Mouse (Mus musculus) neural tube, embryonic 11.5 days (tissue): ENCODE measurements around the gene Ttc21b. TPM values are rescaled to one million over a fixed set of nuclear protein-coding genes. Genes with fewer than 3 reads are reported as not detected.
"Not testable (repeated sequence)": the region's sequence is repeated elsewhere in the genome, so short reads cannot be mapped to it uniquely, and the experiment has no call there.

Experiments
- ATAC-seq: fragments of 200-750 bp; cut with Nextera tagmentation; 2 replicates; pipeline ENCODE4 v1.8.0; 2017; ENCODE audit warnings: moderate number of reproducible peaks, mild to moderate bottlenecking, moderate TSS enrichment, moderate library complexity; ENCODE audit not compliant: insufficient read depth, low FRiP score, low TSS enrichment
- DNase-seq: peaks from one replicate; pipeline ENCODE4 v3.0.0-alpha.2; 2015; ENCODE audit warnings: low spot score
- H3K27ac ChIP-seq: fragments of 300-500 bp; sonication (generic); 2 replicates; pipeline ENCODE4 v1.5.1; 2014; ENCODE audit warnings: low read depth, mild to moderate bottlenecking, low read length
- H3K27me3 ChIP-seq: fragments of 300-500 bp; sonication (generic); 2 replicates; pipeline ENCODE4 v1.6.1; 2014; ENCODE audit warnings: mild to moderate bottlenecking, low read length, mixed read lengths; ENCODE audit not compliant: control insufficient read depth, insufficient read depth
- H3K36me3 ChIP-seq: fragments of 300-500 bp; sonication (generic); 2 replicates; pipeline ENCODE4 v1.6.1; 2014; ENCODE audit warnings: mild to moderate bottlenecking, low read length, moderate library complexity, mixed read lengths; ENCODE audit not compliant: control insufficient read depth, insufficient read depth
- H3K4me1 ChIP-seq: fragments of 300-500 bp; sonication (generic); 2 replicates; pipeline ENCODE4 v1.6.1; 2014; ENCODE audit warnings: low read length, mixed read lengths; ENCODE audit not compliant: control insufficient read depth, insufficient read depth
- H3K4me2 ChIP-seq: fragments of 300-500 bp; sonication (generic); 2 replicates; pipeline ENCODE4 v1.6.1; 2014; ENCODE audit warnings: low read depth, mild to moderate bottlenecking, moderate library complexity
- H3K4me3 ChIP-seq: fragments of 300-500 bp; sonication (generic); 2 replicates; pipeline ENCODE4 v1.5.1; 2014; ENCODE audit warnings: low read depth, low read length
- H3K9ac ChIP-seq: fragments of 300-500 bp; sonication (generic); 2 replicates; pipeline ENCODE4 v1.6.1; 2014; ENCODE audit warnings: mild to moderate bottlenecking, low read length
- H3K9me3 ChIP-seq: fragments of 300-500 bp; sonication (generic); 2 replicates; pipeline ENCODE4 v1.6.1; 2016; ENCODE audit warnings: low read length; ENCODE audit not compliant: control insufficient read depth
- WGBS: fragments of 180-500 bp; shearing (Covaris S2); extraction: QIAGEN DNeasy Blood & Tissue Kit; methylation state at CpG from one replicate; pipeline ENCODE4 v1.1.7; 2014; 5-methylcytosine and 5-hydroxymethylcytosine counted together
- polyA plus RNA-seq: library from polyadenylated mRNA; unstranded; fragments of >200 nt; fragmentation: Nextera tagmentation; extraction: Ambion mirVana; gene quantifications from 2 replicates; pipeline ENCODE4 v1.2.1, GENCODE M21; 2014

Gene Ttc21b
- polyA plus RNA-seq, 1 experiment from 2014 or later: 15.3 TPM

- DNase-seq (no peak), ATAC-seq (no peak)
These were observed 52.2 kb downstream of the Ttc21b start for GRCm38 (mm10) chr2:66204218-66204617.

DNA sequence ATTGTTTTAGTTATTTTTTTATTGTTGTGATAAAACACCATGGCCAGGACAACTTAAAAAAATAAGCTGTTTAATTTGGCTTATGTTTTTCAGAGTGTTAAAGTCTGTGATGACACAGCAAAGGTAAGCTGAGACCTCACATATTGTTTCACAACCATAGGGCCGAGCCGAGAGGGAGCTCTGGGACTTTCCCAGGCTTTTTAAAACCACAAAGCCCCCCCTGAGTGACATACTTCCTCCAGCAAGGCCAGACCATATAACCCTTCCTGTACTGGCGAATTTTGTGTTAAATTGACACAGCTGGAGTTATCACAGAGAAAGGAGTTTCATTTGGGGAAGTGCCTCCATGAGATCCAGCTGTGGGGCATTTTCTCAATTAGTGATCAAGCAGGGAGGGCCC is 56.2 kb downstream of the Ttc21b start:
- Histone ChIP-seq H3K27ac (no peak overlapping the region), H3K9me3 (no peaks in the 10 kb centered on the region), H3K27me3 (no peaks in the 10 kb centered on the region), H3K4me3 (no peak overlapping the region), H3K4me1 (no peaks in the 10 kb centered on the region), H3K9ac (no peak overlapping the region), H3K36me3 (peaks cover 2% of the 10 kb centered on the region; the same call in 1 of the 2 replicates), H3K4me2 (no peak overlapping the region)
- DNase-seq (no peak), ATAC-seq (no peak)
- WGBS: 56% methylated on average over 3 of the region's 3 CpGs

More at GRCm38 (mm10) chr2:66204218-66204617, 52.2 kb downstream of the Ttc21b start:
- 93% methylated on average over 2 of the region's 2 CpGs for WGBS
- no peak overlapping the region for H3K9ac ChIP-seq
- H3K4me2 ChIP-seq: no peak overlapping the region
- no peaks in the 10 kb centered on the region for H3K4me1 ChIP-seq
- no peaks in the 10 kb centered on the region for H3K9me3 ChIP-seq
- H3K4me3 ChIP-seq: no peak overlapping the region
- no peaks in the 10 kb centered on the region for H3K27me3 ChIP-seq
- peaks cover 2% of the 10 kb centered on the region; the same call in 1 of the 2 replicates for H3K36me3 ChIP-seq
- H3K27ac ChIP-seq: no peak overlapping the region

DNA sequence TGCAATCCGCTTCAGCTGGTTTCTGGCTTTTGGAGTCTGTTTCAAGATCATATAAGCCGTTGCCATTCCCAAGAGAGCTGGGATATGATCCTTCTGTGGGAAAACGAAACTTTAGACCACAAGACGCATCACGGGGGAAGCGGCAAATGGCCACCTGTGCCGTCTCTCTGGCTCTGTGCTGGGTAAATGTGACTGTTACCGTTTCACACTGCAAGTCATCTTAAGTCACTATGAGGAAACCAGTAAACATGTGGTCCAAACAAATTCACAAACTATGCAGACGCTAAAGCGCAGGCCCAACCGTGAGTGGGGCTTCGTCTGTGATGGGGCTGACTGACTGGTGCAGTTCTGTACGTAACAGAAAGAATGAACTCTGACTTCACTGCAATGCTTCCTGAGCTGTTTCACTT is 64.7 kb downstream of the Ttc21b start:
- WGBS: 87% methylated on average over 13 of the region's 13 CpGs
- ATAC-seq: no peak
- H3K4me2 ChIP-seq: no peak overlapping the region

GRCm38 (mm10) chr2:66190157-66190556 is 66.3 kb downstream of the Ttc21b start:
- no peak for DNase-seq
- no peak overlapping the region for H3K27ac ChIP-seq
- no peak overlapping the region for H3K4me2 ChIP-seq
- WGBS: 94% methylated on average over 5 of the region's 5 CpGs
- no peaks in the 10 kb centered on the region for H3K4me1 ChIP-seq
- ATAC-seq: no peak
- H3K27me3 ChIP-seq: no peaks in the 10 kb centered on the region
- no peaks in the 10 kb centered on the region for H3K36me3 ChIP-seq
- no peak overlapping the region for H3K4me3 ChIP-seq
- H3K9me3 ChIP-seq: no peaks in the 10 kb centered on the region
- no peak overlapping the region for H3K9ac ChIP-seq

More for the DNA sequence above, 64.7 kb downstream of the Ttc21b start:
- Histone ChIP-seq H3K9me3 (no peaks in the 10 kb centered on the region), H3K36me3 (no peaks in the 10 kb centered on the region), H3K27ac (no peak overlapping the region), H3K4me1 (no peaks in the 10 kb centered on the region), H3K27me3 (no peaks in the 10 kb centered on the region), H3K4me3 (no peak overlapping the region), H3K9ac (no peak overlapping the region)
- DNase-seq: no peak

DNA sequence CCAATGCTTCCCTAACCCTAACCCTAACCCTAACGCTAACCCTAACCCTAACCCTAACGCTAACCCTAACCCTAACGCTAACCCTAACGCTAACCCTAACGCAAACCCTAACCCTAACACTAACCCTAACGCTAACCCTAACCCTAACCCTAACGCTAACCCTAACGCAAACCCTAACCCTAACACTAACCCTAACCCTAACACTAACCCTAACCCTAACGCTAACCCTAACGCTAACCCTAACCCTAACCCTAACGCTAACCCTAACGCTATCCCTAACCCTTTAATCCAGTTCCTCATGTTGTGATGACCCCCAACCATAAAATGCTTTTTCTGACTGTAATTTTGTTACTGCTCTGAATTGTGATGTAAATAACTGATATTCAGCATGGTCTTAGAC is 67.2 kb downstream of the Ttc21b start:
- H3K4me2 ChIP-seq, DNase-seq: not testable (repeated sequence)
- WGBS: 99% methylated on average over 12 of the region's 12 CpGs

DNA sequence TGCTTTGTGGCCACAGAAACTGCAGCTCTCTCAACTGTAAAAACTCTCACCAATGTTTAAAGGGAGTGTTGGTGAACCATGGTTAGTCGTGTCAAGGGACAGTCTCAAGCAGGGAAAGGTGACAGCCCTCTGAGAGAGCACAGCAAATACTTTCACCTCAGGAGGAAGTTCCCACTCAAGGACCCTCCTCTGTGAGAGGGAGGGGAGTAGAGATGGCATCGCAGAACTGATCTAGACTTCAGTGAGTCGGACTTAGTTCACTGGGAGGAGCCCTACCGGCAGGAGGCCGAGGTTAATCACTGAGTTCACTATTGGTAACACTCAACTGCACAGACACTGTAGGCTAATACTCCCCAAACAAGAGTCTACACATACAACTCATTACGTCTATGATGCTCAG is 68.9 kb downstream of the Ttc21b start:
- WGBS: 74% methylated on average over 6 of the region's 6 CpGs
- no peak overlapping the region for H3K9ac ChIP-seq
- H3K36me3 ChIP-seq: no peaks in the 10 kb centered on the region
- H3K9me3 ChIP-seq: no peaks in the 10 kb centered on the region
- no peak overlapping the region for H3K27ac ChIP-seq
- no peak overlapping the region for H3K4me2 ChIP-seq
- no peaks in the 10 kb centered on the region for H3K27me3 ChIP-seq
- no peaks in the 10 kb centered on the region for H3K4me1 ChIP-seq
- H3K4me3 ChIP-seq: no peak overlapping the region
- ATAC-seq (no peak), DNase-seq (no peak)

More for the DNA sequence above, 67.2 kb downstream of the Ttc21b start:
- ATAC-seq, H3K4me1 ChIP-seq, H3K27me3 ChIP-seq, H3K4me3 ChIP-seq, H3K36me3 ChIP-seq, H3K27ac ChIP-seq, H3K9ac ChIP-seq, H3K9me3 ChIP-seq: not testable (repeated sequence)

DNA sequence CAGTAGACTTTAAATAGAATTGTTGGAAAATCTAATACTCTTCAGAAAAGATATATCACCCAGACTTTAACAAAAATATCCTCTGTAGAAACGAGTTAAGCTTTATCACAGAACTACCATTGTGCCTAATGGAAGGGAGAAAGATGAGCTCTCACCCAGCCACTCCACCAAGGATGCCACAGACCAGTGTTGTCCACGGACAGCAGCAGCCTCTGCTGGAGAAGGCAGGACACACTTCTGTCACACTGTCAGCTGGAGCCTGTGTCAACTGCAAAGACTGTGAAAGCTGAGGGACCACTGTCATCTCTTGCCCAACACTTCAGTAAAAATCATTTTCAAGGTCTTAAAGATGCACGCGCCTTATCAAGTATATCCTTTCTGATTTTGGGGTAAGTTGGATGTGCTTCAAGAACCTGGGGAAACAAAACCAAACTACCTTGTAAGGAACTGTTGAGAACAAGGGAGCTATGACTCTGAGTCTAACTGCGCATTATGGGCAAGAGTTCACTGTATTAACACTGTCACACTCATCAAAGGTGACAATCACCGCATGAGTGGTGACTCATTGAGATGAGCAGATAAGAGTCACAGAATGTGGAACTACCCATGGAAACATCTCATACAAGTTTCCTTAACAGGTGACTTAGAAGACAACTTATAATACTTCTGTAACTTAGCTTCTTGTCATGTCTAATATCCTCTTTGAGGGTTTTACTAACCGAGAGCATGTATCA is 71.8 kb downstream of the Ttc21b start:
- Histone ChIP-seq H3K27me3 (no peaks in the 10 kb centered on the region), H3K27ac (no peak overlapping the region), H3K4me3 (no peak overlapping the region), H3K36me3 (no peaks in the 10 kb centered on the region), H3K9me3 (no peaks in the 10 kb centered on the region), H3K4me1 (no peaks in the 10 kb centered on the region; the same call in 1 of the 2 replicates), H3K4me2 (no peak overlapping the region), H3K9ac (no peak overlapping the region)
- ATAC-seq (no peak), DNase-seq (peak; percentile 49)
- WGBS: 83% methylated on average over 7 of the region's 7 CpGs

GRCm38 (mm10) chr2:66180293-66180692 is 76.1 kb downstream of the Ttc21b start:
- no peak overlapping the region for H3K27ac ChIP-seq
- DNase-seq: peak; percentile 67
- no peak for ATAC-seq

DNA sequence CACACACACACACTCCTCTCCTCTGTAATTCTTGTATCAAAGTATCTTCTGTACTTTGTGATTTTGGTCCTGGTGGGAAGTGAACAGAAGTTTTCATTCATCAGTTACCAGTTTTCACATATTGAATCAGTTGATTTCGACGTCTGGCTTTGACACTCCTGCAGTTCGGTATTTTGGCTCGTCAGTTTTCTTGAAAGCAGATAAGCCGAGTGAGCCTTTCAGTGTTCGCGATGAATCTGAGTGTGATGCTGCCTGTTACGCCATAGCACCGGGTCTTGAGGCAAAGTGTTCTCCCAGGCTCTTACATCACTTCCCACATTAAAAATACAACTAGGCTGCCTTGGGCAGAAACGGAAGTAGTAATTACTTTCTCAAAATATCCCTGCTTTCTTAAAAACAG is 76.6 kb downstream of the Ttc21b start:
- Histone ChIP-seq H3K27ac (no peak overlapping the region), H3K27me3 (no peaks in the 10 kb centered on the region), H3K4me2 (no peak overlapping the region), H3K4me1 (peaks cover 10% of the 10 kb centered on the region), H3K9me3 (no peaks in the 10 kb centered on the region), H3K9ac (no peak overlapping the region), H3K36me3 (no peaks in the 10 kb centered on the region), H3K4me3 (no peak overlapping the region)
- DNase-seq: no peak
- no peak for ATAC-seq
- 65% methylated on average over 10 of the region's 10 CpGs for WGBS

More at GRCm38 (mm10) chr2:66180293-66180692, 76.1 kb downstream of the Ttc21b start:
- Histone ChIP-seq H3K4me2 (no peak overlapping the region), H3K27me3 (no peaks in the 10 kb centered on the region), H3K9ac (no peak overlapping the region), H3K4me1 (peaks cover 10% of the 10 kb centered on the region), H3K36me3 (no peaks in the 10 kb centered on the region), H3K4me3 (no peak overlapping the region), H3K9me3 (no peaks in the 10 kb centered on the region)
- WGBS: 33% methylated on average over 10 of the region's 10 CpGs
